Mouse (Mus musculus) ES-E14 (cell line): ENCODE results near the gene Rita1. TPM values are rescaled to one million over a fixed set of nuclear protein-coding genes. Genes with fewer than 3 reads are reported as not detected.

Source experiments
- DNase-seq: peaks from one replicate; pipeline ENCODE4 v3.0.0-alpha.2; 2013; ENCODE audit warnings: low read depth, low spot score
- H3K27ac ChIP-seq: 2 replicates; pipeline ENCODE4 v1.5.1; 2012; ENCODE audit warnings: low read depth, mild to moderate bottlenecking, low read length, moderate library complexity, mixed read lengths; ENCODE audit not compliant: poor library complexity, insufficient read depth, severe bottlenecking
- H3K36me3 ChIP-seq: 2 replicates; pipeline ENCODE4 v1.6.1; 2012; ENCODE audit warnings: mild to moderate bottlenecking, low read length, moderate library complexity, mixed read lengths; ENCODE audit not compliant: control insufficient read depth, poor library complexity, insufficient read depth, severe bottlenecking
- H3K4me1 ChIP-seq, 2 experiments: fragments of 150-350 bp in 1 of 2; sonication (generic) in 1 of 2; 2 replicates each; pipeline ENCODE4 v1.6.1; 2012; ENCODE audit warnings: low read length in 2 of 2, mild to moderate bottlenecking in 1 of 2, mixed read lengths in 1 of 2; ENCODE audit not compliant: control insufficient read depth in 2 of 2, insufficient read depth in 2 of 2, poor library complexity in 1 of 2
- H3K4me3 ChIP-seq, 2 experiments: fragments of 150-350 bp in 1 of 2; sonication (generic) in 1 of 2; 2 replicates each; pipeline ENCODE4 v1.5.1; 2012; ENCODE audit warnings: low read length in 2 of 2, low read depth in 1 of 2, mild to moderate bottlenecking in 1 of 2, mixed read lengths in 1 of 2; ENCODE audit not compliant: insufficient read depth in 1 of 2, poor library complexity in 1 of 2, severe bottlenecking in 1 of 2
- H3K9ac ChIP-seq: 2 replicates; pipeline ENCODE4 v1.6.1; 2012; ENCODE audit warnings: low read depth, mild to moderate bottlenecking, low read length, mixed read lengths; ENCODE audit not compliant: poor library complexity, insufficient read depth, severe bottlenecking
- H3K9me3 ChIP-seq: fragments of 150-350 bp; sonication (generic); 2 replicates; pipeline ENCODE4 v1.6.1; 2012; ENCODE audit warnings: low read depth, mild to moderate bottlenecking, low read length; ENCODE audit not compliant: control insufficient read depth, insufficient read depth
- CHD2 ChIP-seq: IDR thresholded peaks from 2 replicates; pipeline ENCODE4 v1.6.1; 2014; ENCODE audit warnings: mild to moderate bottlenecking, low read depth, low read length, inconsistent platforms
- HCFC1 ChIP-seq: IDR thresholded peaks from 2 replicates; pipeline ENCODE4 v1.6.1; 2012; ENCODE audit warnings: low read length, inconsistent platforms, borderline replicate concordance; ENCODE audit not compliant: insufficient read depth
- MAFK ChIP-seq: IDR thresholded peaks from 2 replicates; pipeline ENCODE4 v1.6.1; 2014; ENCODE audit warnings: mild to moderate bottlenecking, low read depth, low read length, inconsistent platforms; ENCODE audit not compliant: insufficient read depth
- ZC3H11A ChIP-seq: IDR thresholded peaks from 2 replicates; pipeline ENCODE4 v1.6.1; 2012; ENCODE audit warnings: low read depth, mild to moderate bottlenecking, inconsistent platforms, low read length, borderline replicate concordance
- ZNF384 ChIP-seq: IDR thresholded peaks from 2 replicates; pipeline ENCODE4 v1.6.1; 2012; ENCODE audit warnings: low read depth, low read length, inconsistent platforms
- in situ Hi-C, 2 experiments: fragments of 600-800 bp; cut with MboI; formaldehyde crosslinking; loops; one replicate each; pipeline ENCODE4 v1.15.1; 2025; ENCODE audit warnings: low sequenced_read_pairs in 2 of 2, inconsistent platforms in 1 of 2; ENCODE audit not compliant: unreplicated experiment in 2 of 2
- total RNA-seq: library from RNA; depleted of rRNA; stranded (reverse); fragments of 300-350 nt; gene quantifications from 2 replicates; pipeline ENCODE4 v1.2.3, GENCODE M21; 2012

Gene Rita1
- total RNA-seq, 1 experiment, result 23.7 TPM

DNA sequence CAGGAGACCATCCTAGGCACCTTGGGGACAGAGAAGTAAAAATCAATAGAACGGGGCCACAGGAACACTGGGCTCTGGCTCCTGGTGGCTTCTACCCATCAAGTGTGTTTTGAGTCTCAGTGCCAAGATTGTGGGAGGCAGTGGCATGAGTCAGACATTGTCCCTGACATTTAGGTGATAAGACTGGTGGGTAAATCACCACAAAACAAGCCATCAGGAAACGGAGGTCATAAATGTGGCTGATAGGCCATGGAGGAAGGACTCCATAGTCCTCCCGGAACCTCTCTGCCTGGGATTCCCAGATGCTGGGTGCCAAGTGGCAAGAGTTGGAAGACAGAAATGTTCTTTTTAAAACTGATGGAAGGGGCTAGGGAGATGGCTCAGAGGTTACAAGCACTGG is 31.8 kb upstream of the Rita1 start:
- no peak for DNase-seq
- Histone ChIP-seq H3K27ac (no peak overlapping the region), H3K9ac (no peak overlapping the region), H3K4me1 (peaks cover 0 to 2% of the 10 kb centered on the region in 2 experiments; a peak in 1 of 4 replicates), H3K9me3 (no peaks in the 10 kb centered on the region), H3K36me3 (no peaks in the 10 kb centered on the region), H3K4me3 (no peak overlapping the region)
- TF ChIP-seq ZNF384 (no peak), CHD2 (no peak), HCFC1 (no peak), MAFK (no peak), ZC3H11A (no peak)
- in situ Hi-C loops, result no loop called here

DNA sequence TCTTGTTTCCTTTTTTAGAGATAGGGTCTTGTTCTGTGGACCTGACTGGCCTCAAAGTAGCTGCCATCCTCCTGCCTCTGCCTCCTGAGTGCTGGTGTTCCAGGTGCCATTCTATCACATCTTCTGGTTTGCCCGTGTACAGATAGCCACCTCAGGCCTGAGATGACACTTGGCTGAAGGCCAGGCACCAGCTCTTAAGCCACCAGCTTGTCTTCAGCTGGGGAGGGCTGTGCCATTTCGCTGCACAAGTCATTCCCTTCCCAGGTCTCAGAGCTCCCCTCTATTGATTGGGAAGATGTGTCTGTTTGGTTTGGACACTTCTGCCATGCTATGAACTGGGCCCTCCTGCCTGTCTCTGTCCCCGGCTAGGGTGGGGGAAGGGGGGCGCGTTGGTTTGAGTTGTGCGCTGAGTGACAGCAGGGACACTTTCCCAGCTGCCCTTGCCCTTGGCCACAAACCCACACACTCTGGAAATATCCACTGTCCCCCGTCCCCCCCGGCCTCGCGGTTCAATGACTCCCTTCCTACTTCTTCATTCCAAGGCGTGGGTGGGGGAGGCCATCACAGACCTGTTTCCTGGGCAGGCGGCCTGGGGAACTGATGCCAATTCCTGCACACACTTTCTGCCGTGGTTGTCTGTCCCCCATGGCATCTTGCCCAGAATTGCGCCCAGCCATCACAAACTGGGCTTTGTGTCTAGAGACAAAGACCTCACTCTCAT is 31.1 kb upstream of the Rita1 start:
- no peak for DNase-seq
- Histone ChIP-seq H3K4me3 (no peak overlapping the region), H3K4me1 (peaks cover 0 to 2% of the 10 kb centered on the region in 2 experiments; a peak in 1 of 4 replicates), H3K9ac (no peak overlapping the region), H3K36me3 (no peaks in the 10 kb centered on the region), H3K9me3 (no peaks in the 10 kb centered on the region), H3K27ac (no peak overlapping the region)
- in situ Hi-C loops, result no loop called here
- TF ChIP-seq ZC3H11A (no peak), ZNF384 (no peak), HCFC1 (no peak), CHD2 (no peak), MAFK (no peak)

- no peak overlapping the region for H3K27ac ChIP-seq
- H3K4me3 ChIP-seq, result no peak overlapping the region
- H3K9me3 ChIP-seq, result no peaks in the 10 kb centered on the region
- no peaks in the 10 kb centered on the region for H3K4me1 ChIP-seq
- in situ Hi-C loops, result no loop called here
- H3K9ac ChIP-seq, result no peak overlapping the region
- TF ChIP-seq MAFK, result no peak
- TF ChIP-seq HCFC1, result no peak
- no peak for TF ChIP-seq CHD2
- TF ChIP-seq ZNF384, result no peak
- TF ChIP-seq ZC3H11A, result no peak
- no peaks in the 10 kb centered on the region for H3K36me3 ChIP-seq
- DNase-seq, result no peak
Measured at GRCm38 (mm10) chr5:120640094-120640493, 27.7 kb upstream of the Rita1 start.

GRCm38 (mm10) chr5:120635633-120636032 is 23.2 kb upstream of the Rita1 start:
- Histone ChIP-seq H3K9ac (no peak overlapping the region), H3K27ac (no peak overlapping the region), H3K4me1 (no peaks in the 10 kb centered on the region; a peak in 1 of 4 replicates), H3K9me3 (no peaks in the 10 kb centered on the region), H3K36me3 (no peaks in the 10 kb centered on the region), H3K4me3 (no peak overlapping the region)
- in situ Hi-C loops, result loop anchor here in 1 of 2 experiments (10.0 kb wide), 1 partner anchor 99 kb away; no protein-coding TSS in a partner anchor
- TF ChIP-seq HCFC1, result no peak
- TF ChIP-seq ZNF384, result no peak
- no peak for TF ChIP-seq ZC3H11A
- TF ChIP-seq MAFK, result no peak
- TF ChIP-seq CHD2, result no peak
- no peak for DNase-seq
